Mouse (Mus musculus): ENCODE measurements at regions not wholly inside any gene's neighbourhood (a gene's known extent, or its start where the extent isn't known, plus 50 kb on each side); places are given as distances from the start of the nearest gene placed in this dataset.

GRCm38 (mm10) chr15:25146371-25146770 is 267.2 kb downstream of the Basp1 start:
- WGBS = 70% methylated on average over 1 of the region's 1 CpGs
- DNase-seq = no peak
- no peak overlapping the region for H3K27ac ChIP-seq (ENCODE audit: insufficient read depth, low read depth, low read length)
- no peaks in the 10 kb centered on the region; the same call in 1 of the 2 replicates for H3K27me3 ChIP-seq (replicated peaks; ENCODE audit: control insufficient read depth, insufficient read depth, low read length)
- TF ChIP-seq CTCF (conservative IDR thresholded peaks at IDR 0.05; ENCODE audit: insufficient read depth, insufficient read length, low read depth, low read length) (no peak), POLR2A (IDR thresholded peaks at IDR 0.05; ENCODE audit: low read depth, low read length) (no peak)
- no peak overlapping the region for H3K4me3 ChIP-seq (ENCODE audit: insufficient read depth, low read depth, low read length)
- H3K4me1 ChIP-seq (ENCODE audit: control insufficient read depth, insufficient read depth, low read length) = no peaks in the 10 kb centered on the region
- no peaks in the 10 kb centered on the region for H3K36me3 ChIP-seq (ENCODE audit: control insufficient read depth, insufficient read depth, low read length)

GRCm38 (mm10) chr15:25144228-25144627 is 269.3 kb downstream of the Basp1 start:
- no peak for TF ChIP-seq CTCF (conservative IDR thresholded peaks at IDR 0.05; ENCODE audit: insufficient read depth, insufficient read length, low read depth, low read length)
- TF ChIP-seq POLR2A (IDR thresholded peaks at IDR 0.05; ENCODE audit: low read depth, low read length) = no peak
- no peak overlapping the region for H3K27ac ChIP-seq (ENCODE audit: insufficient read depth, low read depth, low read length)
- no peaks in the 10 kb centered on the region for H3K27me3 ChIP-seq (replicated peaks; ENCODE audit: control insufficient read depth, insufficient read depth, low read length)
- DNase-seq = peak; percentile 9
- WGBS = 62% methylated on average over 1 of the region's 1 CpGs
- H3K4me1 ChIP-seq (ENCODE audit: control insufficient read depth, insufficient read depth, low read length) = no peaks in the 10 kb centered on the region
- H3K36me3 ChIP-seq (ENCODE audit: control insufficient read depth, insufficient read depth, low read length) = no peaks in the 10 kb centered on the region
- H3K4me3 ChIP-seq (ENCODE audit: insufficient read depth, low read depth, low read length) = no peak overlapping the region

- TF ChIP-seq POLR2A (IDR thresholded peaks at IDR 0.05; ENCODE audit: low read depth, low read length) = no peak
- no peak for TF ChIP-seq CTCF (conservative IDR thresholded peaks at IDR 0.05; ENCODE audit: insufficient read depth, insufficient read length, low read depth, low read length)
- no peaks in the 10 kb centered on the region for H3K27me3 ChIP-seq (replicated peaks; ENCODE audit: control insufficient read depth, insufficient read depth, low read length)
- no peak overlapping the region for H3K27ac ChIP-seq (ENCODE audit: insufficient read depth, low read depth, low read length)
- no peak for DNase-seq
- no peak overlapping the region for H3K4me3 ChIP-seq (ENCODE audit: insufficient read depth, low read depth, low read length)
- 68% methylated on average over 9 of the region's 9 CpGs for WGBS
- no peaks in the 10 kb centered on the region for H3K36me3 ChIP-seq (ENCODE audit: control insufficient read depth, insufficient read depth, low read length)
- H3K4me1 ChIP-seq (ENCODE audit: control insufficient read depth, insufficient read depth, low read length) = no peaks in the 10 kb centered on the region
Observed at GRCm38 (mm10) chr15:25140389-25141181, 273.0 kb downstream of the Basp1 start.

- Histone ChIP-seq H3K36me3 (ENCODE audit: control insufficient read depth, insufficient read depth, low read length) (no peaks in the 10 kb centered on the region), H3K27me3 (replicated peaks; ENCODE audit: control insufficient read depth, insufficient read depth, low read length) (no peaks in the 10 kb centered on the region), H3K27ac (ENCODE audit: insufficient read depth, low read depth, low read length) (no peak overlapping the region), H3K4me3 (ENCODE audit: insufficient read depth, low read depth, low read length) (no peak overlapping the region), H3K4me1 (ENCODE audit: control insufficient read depth, insufficient read depth, low read length) (no peaks in the 10 kb centered on the region)
- no peak for DNase-seq
- WGBS = 38% methylated on average over 3 of the region's 3 CpGs
- TF ChIP-seq CTCF (conservative IDR thresholded peaks at IDR 0.05; ENCODE audit: insufficient read depth, insufficient read length, low read depth, low read length) (no peak), POLR2A (IDR thresholded peaks at IDR 0.05; ENCODE audit: low read depth, low read length) (no peak)
Observed at GRCm38 (mm10) chr15:25137091-25137490, 276.5 kb downstream of the Basp1 start.

GRCm38 (mm10) chr15:25135471-25136262 is 277.9 kb downstream of the Basp1 start:
- H3K27ac ChIP-seq (ENCODE audit: insufficient read depth, low read depth, low read length) = no peak overlapping the region
- no peaks in the 10 kb centered on the region for H3K4me1 ChIP-seq (ENCODE audit: control insufficient read depth, insufficient read depth, low read length)
- TF ChIP-seq CTCF (conservative IDR thresholded peaks at IDR 0.05; ENCODE audit: insufficient read depth, insufficient read length, low read depth, low read length) (no peak), POLR2A (IDR thresholded peaks at IDR 0.05; ENCODE audit: low read depth, low read length) (no peak)
- no peak for DNase-seq
- H3K27me3 ChIP-seq (replicated peaks; ENCODE audit: control insufficient read depth, insufficient read depth, low read length) = no peaks in the 10 kb centered on the region
- no peaks in the 10 kb centered on the region for H3K36me3 ChIP-seq (ENCODE audit: control insufficient read depth, insufficient read depth, low read length)
- no peak overlapping the region for H3K4me3 ChIP-seq (ENCODE audit: insufficient read depth, low read depth, low read length)
- WGBS = 73% methylated on average over 19 of the region's 19 CpGs

- WGBS = 46% methylated on average over 6 of the region's 6 CpGs
- no peak overlapping the region for H3K4me3 ChIP-seq (ENCODE audit: insufficient read depth, low read depth, low read length)
- DNase-seq = no peak
- H3K4me1 ChIP-seq (ENCODE audit: control insufficient read depth, insufficient read depth, low read length) = no peaks in the 10 kb centered on the region
- TF ChIP-seq CTCF (conservative IDR thresholded peaks at IDR 0.05; ENCODE audit: insufficient read depth, insufficient read length, low read depth, low read length) = no peak
- no peak for TF ChIP-seq POLR2A (IDR thresholded peaks at IDR 0.05; ENCODE audit: low read depth, low read length)
- H3K27ac ChIP-seq (ENCODE audit: insufficient read depth, low read depth, low read length) = no peak overlapping the region
- H3K27me3 ChIP-seq (replicated peaks; ENCODE audit: control insufficient read depth, insufficient read depth, low read length) = no peaks in the 10 kb centered on the region; the same call in 1 of the 2 replicates
- H3K36me3 ChIP-seq (ENCODE audit: control insufficient read depth, insufficient read depth, low read length) = no peaks in the 10 kb centered on the region
Observed at GRCm38 (mm10) chr15:25130096-25130495, 283.5 kb downstream of the Basp1 start.

- no peaks in the 10 kb centered on the region; the same call in 1 of the 2 replicates for H3K27me3 ChIP-seq (replicated peaks; ENCODE audit: control insufficient read depth, insufficient read depth, low read length)
- no peak overlapping the region for H3K4me3 ChIP-seq (ENCODE audit: insufficient read depth, low read depth, low read length)
- TF ChIP-seq POLR2A (IDR thresholded peaks at IDR 0.05; ENCODE audit: low read depth, low read length) = no peak
- TF ChIP-seq CTCF (conservative IDR thresholded peaks at IDR 0.05; ENCODE audit: insufficient read depth, insufficient read length, low read depth, low read length) = no peak
- 69% methylated on average over 5 of the region's 5 CpGs for WGBS
- no peak for DNase-seq
- H3K4me1 ChIP-seq (ENCODE audit: control insufficient read depth, insufficient read depth, low read length) = no peaks in the 10 kb centered on the region
- H3K27ac ChIP-seq (ENCODE audit: insufficient read depth, low read depth, low read length) = no peak overlapping the region
- H3K36me3 ChIP-seq (ENCODE audit: control insufficient read depth, insufficient read depth, low read length) = no peaks in the 10 kb centered on the region
Observed at GRCm38 (mm10) chr15:25129572-25129971, 284.0 kb downstream of the Basp1 start.
